Mouse (Mus musculus) gastrocnemius, adult 2 months (tissue): Measurements from ENCODE around the gene Armh4. TPM values are rescaled to one million over a fixed set of nuclear protein-coding genes. Genes with fewer than 3 reads are reported as not detected.

Experiments used
- DNase-seq: peaks from one replicate; pipeline ENCODE4 v3.0.0; 2022
- H3K27ac ChIP-seq: fragments of 200-600 bp; 2 replicates; pipeline ENCODE4 v1.8.1; 2022; ENCODE audit warnings: mild to moderate bottlenecking
- H3K4me3 ChIP-seq: fragments of 200-600 bp; 2 replicates; pipeline ENCODE4 v1.8.1; 2022; ENCODE audit warnings: mild to moderate bottlenecking, moderate library complexity
- CTCF ChIP-seq: fragments of 200-600 bp; IDR thresholded peaks from 2 replicates; pipeline ENCODE4 v1.8.1; 2022; ENCODE audit warnings: antibody characterized with exemption, mild to moderate bottlenecking, moderate library complexity
- intact Hi-C: fragments of 180-260 bp; cut with DNase I; formaldehyde crosslinking; loops from one replicate; pipeline ENCODE4 v1.15.1; 2025
- total RNA-seq, 2 experiments: library from RNA; stranded (reverse); gene quantifications; 2 replicates each; pipeline ENCODE4 v1.2.3; 2021

Armh4 gene
- total RNA-seq, 2 experiments from 2014 or later: 0.54 to 1.1 TPM

- TF ChIP-seq CTCF: peak; percentile 42
- no peak overlapping the region for H3K4me3 ChIP-seq
- DNase-seq: no peak
- no peak overlapping the region for H3K27ac ChIP-seq
- intact Hi-C loops: no loop called here
Measured at GRCm38 (mm10) chr14:49711016-49711415, 72.2 kb downstream of the Armh4 start.

GRCm38 (mm10) chr14:49703432-49704200 is 79.6 kb downstream of the Armh4 start:
- intact Hi-C loops: no loop called here
- no peak for TF ChIP-seq CTCF
- Histone ChIP-seq H3K4me3 (no peak overlapping the region), H3K27ac (no peak overlapping the region)
- no peak for DNase-seq

DNA sequence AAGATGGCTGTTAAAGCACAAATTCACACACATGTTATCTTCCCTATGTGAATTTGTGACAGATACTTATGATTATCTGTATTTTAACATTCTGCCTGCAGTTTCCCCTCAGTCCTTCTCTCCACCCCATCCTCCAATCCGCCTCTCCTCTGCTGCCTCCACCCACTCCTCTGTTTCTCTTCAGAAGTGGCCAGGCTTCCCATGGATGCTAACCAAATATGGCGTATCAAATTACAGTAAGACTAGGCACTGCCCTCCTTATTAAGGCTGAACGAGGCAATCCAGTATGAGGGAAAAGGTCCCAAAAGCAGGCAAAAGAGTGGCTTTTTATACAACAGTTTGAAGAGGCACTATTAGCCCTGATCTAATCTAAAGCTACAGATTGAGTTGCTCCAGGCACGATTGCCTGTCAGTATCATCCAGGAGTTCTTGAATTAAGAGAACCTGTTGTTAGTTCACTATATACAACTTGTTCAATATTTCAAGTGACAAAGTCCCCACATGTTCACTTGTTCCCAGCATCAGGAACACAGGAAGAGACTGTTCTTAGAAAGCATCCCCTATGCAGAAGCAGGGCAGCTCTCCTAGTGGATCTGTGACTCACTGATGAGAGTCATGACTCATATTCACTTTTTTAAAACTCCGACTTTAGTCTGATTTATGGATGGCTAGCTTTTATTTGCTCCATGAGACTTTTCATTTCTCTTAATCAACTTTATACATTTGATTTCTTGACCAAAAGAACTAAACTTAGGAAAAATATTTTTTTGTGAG is 103.5 kb downstream of the Armh4 start:
- TF ChIP-seq CTCF: no peak
- intact Hi-C loops: no loop called here

GRCm38 (mm10) chr14:49676580-49676979 is 106.6 kb downstream of the Armh4 start:
- no peak for TF ChIP-seq CTCF
- no peak overlapping the region for H3K27ac ChIP-seq
- intact Hi-C loops: no loop called here
- H3K4me3 ChIP-seq: no peak overlapping the region
- no peak for DNase-seq

More for the DNA sequence above, 103.5 kb downstream of the Armh4 start:
- H3K27ac ChIP-seq: no peak overlapping the region
- DNase-seq: no peak
- no peak overlapping the region for H3K4me3 ChIP-seq

- no peak overlapping the region for H3K27ac ChIP-seq
- intact Hi-C loops: no loop called here
- no peak for TF ChIP-seq CTCF
- no peak for DNase-seq
- H3K4me3 ChIP-seq: no peak overlapping the region
Measured at GRCm38 (mm10) chr14:49660444-49660843, 122.7 kb downstream of the Armh4 start.

DNA sequence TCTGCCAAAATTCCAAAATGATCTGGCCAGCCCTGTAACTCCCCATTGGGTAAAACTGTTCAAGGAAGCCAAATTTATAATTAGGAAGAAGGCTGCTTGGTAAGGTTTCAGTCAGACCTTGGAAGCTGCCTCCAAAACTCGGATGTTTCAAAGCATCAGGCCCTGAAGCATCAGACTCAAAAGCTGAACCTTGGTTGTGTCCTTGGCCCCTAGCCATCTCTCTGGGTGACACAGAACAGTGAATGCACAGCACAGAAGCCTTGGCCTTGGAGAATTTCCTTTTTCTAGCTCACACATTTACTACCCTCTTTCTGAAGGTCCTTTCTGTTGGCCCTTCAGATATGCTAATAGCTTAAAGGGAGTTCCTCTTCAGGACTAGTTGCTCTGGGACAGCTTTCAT is 134.0 kb downstream of the Armh4 start:
- no peak for TF ChIP-seq CTCF
- DNase-seq: no peak
- Histone ChIP-seq H3K4me3 (no peak overlapping the region), H3K27ac (no peak overlapping the region)
- intact Hi-C loops: no loop called here

- TF ChIP-seq CTCF: no peak
- Histone ChIP-seq H3K27ac (no peak overlapping the region), H3K4me3 (no peak overlapping the region)
- no peak for DNase-seq
- intact Hi-C loops: no loop called here
Measured at GRCm38 (mm10) chr14:49637422-49637821, 145.8 kb downstream of the Armh4 start.

- DNase-seq: no peak
- Histone ChIP-seq H3K4me3 (no peak overlapping the region), H3K27ac (no peak overlapping the region)
- intact Hi-C loops: no loop called here
- TF ChIP-seq CTCF: no peak
Measured at GRCm38 (mm10) chr14:49626055-49626454, 157.1 kb downstream of the Armh4 start.

Other genes with a start within 250 kb of the Armh4 start
- not detected for gene Olfr722, start 118.6 kb upstream of the Armh4 start, total RNA-seq
- not detected for gene Olfr723, start 148.4 kb upstream of the Armh4 start, total RNA-seq
- gene Olfr724, start 179.9 kb upstream of the Armh4 start, total RNA-seq: not detected